Mouse (Mus musculus): ENCODE data around the gene Tgfbr3. TPM values are rescaled to one million over a fixed set of nuclear protein-coding genes. Genes with fewer than 3 reads are reported as not detected.

Gene Tgfbr3
- total RNA-seq (2022), result 10 to 100 TPM; 19.3 to 24.8 (median 21.5) TPM

DNA sequence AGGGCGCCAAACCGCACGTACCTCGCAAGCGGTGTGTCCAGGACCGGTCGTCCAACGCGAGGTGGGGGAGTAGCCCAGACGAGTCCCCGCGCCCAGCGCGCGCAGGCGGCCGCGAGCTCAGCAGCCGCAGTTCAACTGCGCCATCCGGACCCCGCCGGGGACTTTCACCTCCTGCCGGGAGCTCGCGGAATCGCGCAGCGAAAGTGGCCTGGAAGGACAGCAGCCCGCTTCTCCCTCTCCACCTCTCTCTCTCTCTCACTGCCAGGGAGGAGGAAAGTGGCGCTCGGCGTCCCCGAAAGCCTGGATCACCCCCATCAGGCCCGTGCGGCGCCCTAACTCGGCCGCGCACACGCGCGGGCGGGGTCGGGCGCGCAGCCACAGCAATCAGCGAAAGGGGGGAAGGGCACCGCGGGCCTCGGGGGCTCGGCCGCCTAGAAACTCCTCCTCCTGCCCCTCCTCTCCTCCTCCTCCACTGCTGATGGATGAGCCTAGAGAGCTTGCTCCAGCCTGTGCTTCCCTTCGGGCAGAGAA lies at the start of gene Tgfbr3:
Gene Tgfbr3 (minus strand): TSS at position 396 of the 531 bp plus-strand sequence.
- peak; percentile 60 to 71 for DNase-seq (ENCODE audit: low spot score in 2 of 2)

DNA sequence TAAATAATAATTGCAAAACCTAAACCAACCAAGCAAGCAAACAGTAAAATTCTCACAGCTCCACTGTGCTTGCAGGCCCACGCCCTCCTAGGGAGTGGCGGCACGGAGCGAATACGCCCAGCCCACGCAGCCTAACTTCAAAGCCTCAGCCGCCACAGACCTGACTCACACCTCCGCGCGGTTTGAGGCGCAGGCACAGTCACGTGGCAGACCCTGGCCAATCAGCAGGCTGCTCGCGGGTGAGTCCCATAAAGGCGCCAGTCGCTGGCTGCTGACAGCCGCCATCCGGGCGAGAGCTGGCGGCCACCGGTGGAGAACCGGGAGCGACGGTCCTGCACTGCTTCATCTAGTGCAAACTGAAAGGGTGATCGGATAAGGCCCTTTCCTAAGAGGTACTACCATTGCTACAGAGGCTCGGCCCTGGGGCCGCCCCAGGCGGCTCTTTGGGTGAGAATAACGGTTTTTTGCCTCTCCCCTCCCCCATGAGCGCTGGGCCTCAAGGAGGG lies 41.5 kb upstream of the Tgfbr3 start, which contains the start of gene Brdt:
Gene Brdt (plus strand): TSS at position 244 of the 506 bp plus-strand sequence.
- no peak for DNase-seq (ENCODE audit: low spot score in 2 of 2)

DNA sequence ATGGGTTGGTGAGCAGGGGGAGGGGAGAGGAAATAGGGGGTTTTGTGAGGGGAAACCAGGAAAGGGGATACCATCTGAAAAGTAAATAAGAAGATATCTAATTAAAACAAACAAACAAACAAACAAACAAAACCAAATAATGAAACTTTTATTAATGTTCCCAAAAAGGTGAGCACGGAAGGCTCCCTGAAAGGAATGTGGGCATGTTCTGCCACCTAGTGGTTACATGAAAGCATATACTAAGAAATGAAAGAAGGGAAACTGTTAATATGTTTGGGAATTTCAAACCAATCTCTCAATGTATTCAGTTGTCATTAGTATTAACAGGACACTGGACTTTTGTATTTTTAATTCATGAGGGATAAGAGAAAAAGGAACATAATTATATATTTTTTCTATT lies 31.3 kb upstream of the Tgfbr3 start:
- no peak for DNase-seq (ENCODE audit: low spot score in 2 of 2)

DNA sequence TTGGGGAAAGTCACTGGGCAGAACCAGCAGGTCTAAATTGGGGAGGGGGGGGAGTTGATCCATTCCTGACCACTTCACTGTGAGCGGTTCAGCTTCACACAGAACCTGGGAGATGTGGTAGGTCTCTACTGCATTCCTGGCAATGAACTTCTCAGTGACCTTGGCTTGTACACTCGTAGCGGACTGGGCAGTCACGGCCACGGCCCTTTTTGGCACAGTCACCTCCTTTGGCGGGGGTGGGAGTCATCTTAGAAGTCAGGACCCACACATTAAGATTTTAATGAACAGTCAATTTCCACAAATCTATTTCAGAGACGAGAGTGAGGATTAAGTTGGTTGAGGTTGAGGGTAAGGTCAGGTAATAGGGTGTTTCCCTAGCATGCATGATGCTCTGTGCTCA lies 27.7 kb upstream of the Tgfbr3 start:
- no peak for DNase-seq (ENCODE audit: low spot score in 2 of 2)

DNA sequence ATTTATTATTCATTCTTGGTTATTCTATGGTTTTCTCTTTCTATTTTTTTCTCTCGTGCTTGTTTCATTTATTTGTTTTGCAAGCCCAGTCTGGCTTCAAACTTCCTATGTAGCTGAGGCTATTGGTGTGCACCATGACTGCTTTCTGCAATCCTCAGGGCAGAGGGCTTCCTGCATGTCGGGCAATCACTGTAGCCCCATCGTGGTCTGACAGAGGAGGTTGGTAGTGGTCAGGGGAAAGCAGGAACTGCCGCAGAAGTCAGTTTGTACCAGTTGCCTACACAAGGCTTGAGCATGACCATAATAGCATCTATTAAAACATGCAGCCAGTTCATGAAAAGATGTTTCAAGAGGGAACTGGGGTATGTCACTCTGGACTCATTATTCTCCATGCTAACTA lies 18.0 kb upstream of the Tgfbr3 start:
- DNase-seq (ENCODE audit: low spot score in 2 of 2), result no peak

DNA sequence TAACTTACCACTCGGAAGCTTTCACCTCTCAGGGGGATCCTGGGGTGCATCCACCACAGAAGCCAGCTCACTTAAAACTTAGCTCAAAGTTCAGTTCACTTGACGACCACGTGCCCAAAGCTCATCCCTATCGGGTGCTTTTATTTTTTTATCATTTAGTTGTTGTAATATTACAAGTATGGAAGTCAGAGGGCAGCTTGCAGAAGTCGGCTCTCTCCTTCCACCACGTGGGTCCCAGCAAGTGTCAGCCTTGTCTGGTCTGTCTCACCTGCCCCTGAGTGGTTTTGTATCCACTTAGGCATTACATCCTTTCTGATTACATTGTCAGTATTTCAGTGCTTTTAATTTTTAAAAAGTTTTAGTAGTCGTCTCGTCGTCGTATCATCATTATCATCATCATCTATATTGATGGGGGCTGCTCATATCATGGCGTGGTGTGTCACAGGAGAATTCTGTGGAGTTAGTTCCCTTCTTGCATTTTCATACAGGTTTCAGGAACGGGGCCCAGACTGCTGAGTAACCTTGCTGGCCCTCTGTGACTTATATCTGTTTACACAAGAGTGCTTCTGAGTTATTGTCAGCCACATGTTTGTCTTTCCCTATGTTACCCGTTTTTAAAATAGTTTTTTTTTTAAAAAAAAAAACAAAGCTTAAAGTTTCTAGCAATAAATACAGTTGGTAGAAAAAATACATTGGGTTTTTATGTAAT lies 14.8 kb upstream of the Tgfbr3 start:
- no peak for DNase-seq (ENCODE audit: low spot score in 2 of 2)

DNA sequence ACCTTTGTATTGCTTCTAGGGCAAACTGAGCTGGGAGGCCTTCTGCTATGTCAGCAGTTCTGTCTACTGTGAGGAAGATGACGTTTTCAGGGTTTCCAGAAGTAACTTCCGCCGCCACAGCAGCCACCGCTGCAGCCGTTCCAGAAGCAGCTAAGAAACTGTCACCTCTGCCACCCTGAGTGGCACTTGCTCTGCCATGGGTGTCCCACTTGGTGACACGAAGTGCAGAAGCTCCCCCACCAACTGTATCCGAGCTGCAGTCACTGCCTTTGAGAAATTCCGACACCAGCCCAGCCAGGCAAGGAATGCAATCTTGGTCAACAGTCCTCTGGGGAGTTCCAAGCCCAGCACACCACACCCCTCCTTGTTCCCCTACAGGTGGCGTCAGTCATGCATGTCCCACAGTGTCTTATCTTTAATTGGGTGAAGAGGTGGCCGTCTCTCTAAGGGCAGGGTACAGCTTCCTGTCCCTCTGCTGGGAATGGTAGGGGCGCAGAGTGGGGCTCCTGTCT lies 14.0 kb upstream of the Tgfbr3 start:
- no peak for DNase-seq (ENCODE audit: low spot score in 2 of 2)

DNA sequence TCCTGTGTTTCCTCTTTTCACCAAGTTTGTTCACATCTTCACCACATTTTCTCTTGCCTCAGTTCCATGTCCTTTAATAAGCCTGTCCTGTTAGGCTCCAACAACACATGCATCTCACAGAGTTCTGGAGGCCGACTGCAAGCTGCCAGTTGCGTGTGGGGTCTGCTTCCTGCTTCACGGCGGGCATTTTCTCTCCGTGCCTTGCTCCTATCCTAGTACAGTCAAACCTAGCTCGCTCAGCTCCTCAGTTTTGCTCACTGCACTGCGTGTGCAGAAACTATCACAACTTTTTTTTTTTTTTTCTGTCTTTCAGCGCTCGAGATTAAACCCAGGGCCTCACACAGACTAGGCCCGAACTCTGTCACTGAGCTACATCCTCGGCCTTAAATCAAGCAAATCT lies 9.4 kb upstream of the Tgfbr3 start:
- no peak for DNase-seq (ENCODE audit: low spot score in 2 of 2)

DNA sequence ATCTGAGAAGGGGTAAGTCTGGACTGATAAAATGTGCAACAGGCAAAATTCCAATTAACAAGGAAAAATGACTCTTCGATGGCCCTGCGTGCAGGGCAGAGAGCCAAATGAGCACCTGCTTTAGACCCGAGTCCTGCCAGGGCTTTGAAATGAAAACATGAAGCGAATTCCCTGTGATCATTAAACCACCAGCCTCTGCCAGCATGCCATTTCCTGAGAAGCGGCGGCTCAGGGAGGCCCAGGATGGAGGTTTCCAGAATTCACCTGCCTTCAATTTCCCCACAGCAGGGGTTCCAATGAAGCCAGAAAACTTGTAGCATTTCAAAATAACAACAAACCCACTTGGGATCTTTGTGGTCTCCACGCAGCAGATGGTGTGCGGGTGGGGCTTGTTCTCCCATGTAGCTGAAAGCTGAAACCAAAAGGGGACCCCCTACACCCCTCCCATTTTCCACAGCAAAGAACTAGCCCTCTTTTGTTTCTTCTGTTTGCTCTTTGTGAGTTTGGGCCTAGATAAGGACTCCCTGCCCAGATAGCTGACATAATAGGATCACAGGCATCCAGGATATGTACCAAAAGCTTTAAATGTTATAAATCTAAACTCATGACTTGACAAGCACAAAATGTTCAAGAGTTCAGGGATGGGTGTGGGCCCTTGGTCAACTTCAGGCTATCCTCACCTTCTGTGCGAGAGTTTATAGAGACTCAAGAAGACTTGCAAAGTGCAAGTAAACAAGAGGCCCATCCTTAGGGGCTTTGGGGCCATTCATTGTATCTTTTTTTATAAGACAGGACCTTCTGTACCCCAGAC lies 7.3 kb upstream of the Tgfbr3 start:
- no peak for DNase-seq (ENCODE audit: low spot score in 2 of 2)

DNA sequence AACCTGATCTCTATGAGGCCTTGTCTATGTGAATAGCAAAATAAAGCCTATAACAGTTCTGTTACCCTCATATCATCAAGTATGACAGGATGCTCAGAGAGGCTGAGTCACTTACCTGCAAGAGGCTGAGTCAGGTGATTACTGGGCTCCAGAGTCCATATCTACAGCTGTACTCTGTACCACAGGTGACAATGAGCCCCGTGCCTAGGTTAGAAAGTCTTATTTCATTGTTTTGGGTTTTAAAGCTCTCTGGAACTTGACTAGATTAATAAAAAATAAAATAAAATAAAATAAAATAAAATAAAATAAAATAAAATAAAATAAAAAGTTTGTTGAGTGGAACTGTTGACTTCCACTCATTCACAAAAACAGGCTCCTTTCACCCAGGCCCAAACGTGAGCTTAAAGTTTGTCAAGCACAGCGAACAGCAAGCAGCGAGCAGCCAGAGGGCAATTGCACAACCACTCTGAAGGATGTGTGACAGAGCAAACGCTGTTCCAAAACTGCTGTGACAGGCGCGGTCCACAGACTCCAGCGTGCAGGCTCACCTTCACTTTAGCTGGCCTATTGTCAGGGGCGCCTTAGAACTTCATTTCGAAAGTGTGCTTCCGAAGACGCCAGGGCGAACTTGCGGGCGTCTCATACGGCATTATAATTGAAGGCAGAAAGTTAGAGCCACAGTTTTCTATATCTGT lies 6.5 kb upstream of the Tgfbr3 start:
- DNase-seq (ENCODE audit: low spot score in 2 of 2), result no peak

DNA sequence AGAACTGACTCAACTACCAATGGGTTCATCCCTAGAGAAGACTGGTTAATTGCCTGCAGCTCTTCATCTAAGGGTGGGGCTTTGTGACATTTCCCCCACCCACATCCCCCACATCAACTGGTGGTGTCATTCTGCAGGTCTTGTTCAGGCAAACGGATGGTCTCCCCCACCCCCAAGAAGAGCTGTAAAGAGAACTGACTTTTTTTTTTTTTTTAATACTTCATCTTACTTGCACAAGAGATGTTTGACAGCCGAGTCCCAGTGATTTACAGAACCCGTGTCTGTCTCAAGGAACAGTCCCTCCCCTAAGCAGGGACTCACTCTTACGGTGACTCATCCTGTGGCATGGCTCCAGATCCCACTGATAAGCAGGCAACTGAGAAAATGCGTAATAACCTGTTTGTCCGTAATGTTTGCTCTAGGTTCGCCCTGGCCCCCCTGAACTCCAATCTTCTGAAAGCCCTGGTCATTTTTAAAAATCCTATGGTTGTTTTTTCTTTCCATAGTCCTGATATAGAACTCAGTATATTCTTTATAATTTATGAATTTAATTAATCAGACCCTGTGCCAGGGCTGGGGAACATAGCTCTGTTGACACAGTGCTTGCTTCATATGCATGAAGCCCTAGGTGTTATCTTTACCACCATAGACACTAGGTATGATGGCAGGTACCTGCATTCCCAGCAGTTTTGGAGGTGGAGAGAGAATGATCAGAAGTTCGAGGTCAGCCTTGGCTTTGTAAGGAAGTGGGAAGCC lies 5.8 kb upstream of the Tgfbr3 start:
- DNase-seq (ENCODE audit: low spot score in 2 of 2), result no peak

DNA sequence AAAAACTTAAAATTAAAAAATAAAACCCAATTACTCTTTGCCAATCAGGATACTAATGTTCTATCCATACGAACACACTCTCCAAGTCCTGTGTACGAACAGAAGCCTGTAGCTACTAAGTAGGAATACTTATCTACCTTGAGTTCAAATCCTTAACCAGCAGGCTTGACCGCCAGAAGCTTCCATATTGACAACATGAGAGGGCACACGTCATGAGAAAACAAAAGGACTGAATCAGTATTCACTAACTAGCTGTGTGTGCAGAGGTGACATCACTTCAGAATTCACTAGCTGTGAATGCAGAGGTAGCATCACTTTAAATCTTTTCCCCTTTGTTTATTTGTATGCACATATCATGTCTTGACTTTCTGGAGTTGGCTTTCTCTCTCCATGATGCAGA lies 4.6 kb upstream of the Tgfbr3 start:
- no peak for DNase-seq (ENCODE audit: low spot score in 2 of 2)

DNA sequence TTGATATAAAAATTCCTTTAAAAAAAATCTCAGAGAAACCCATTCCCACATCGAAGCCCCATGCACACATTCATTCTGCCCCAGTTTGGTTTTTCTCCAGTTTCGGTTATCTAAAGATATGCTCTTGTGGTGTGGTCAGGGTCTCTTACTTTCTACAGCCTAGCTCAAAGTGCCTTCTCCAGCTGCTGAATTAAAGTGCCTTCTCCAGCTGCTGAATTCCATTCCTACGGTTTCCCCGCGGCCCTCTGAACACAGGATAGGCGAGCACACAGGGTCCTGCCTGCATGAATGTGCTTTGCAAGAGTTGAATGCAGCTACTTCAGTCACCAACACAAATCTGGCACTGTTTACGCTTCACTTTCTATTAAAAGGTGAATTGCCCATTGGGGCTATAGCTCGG lies 557 bp upstream of the Tgfbr3 start:
- DNase-seq (ENCODE audit: low spot score in 2 of 2), result no peak

DNA sequence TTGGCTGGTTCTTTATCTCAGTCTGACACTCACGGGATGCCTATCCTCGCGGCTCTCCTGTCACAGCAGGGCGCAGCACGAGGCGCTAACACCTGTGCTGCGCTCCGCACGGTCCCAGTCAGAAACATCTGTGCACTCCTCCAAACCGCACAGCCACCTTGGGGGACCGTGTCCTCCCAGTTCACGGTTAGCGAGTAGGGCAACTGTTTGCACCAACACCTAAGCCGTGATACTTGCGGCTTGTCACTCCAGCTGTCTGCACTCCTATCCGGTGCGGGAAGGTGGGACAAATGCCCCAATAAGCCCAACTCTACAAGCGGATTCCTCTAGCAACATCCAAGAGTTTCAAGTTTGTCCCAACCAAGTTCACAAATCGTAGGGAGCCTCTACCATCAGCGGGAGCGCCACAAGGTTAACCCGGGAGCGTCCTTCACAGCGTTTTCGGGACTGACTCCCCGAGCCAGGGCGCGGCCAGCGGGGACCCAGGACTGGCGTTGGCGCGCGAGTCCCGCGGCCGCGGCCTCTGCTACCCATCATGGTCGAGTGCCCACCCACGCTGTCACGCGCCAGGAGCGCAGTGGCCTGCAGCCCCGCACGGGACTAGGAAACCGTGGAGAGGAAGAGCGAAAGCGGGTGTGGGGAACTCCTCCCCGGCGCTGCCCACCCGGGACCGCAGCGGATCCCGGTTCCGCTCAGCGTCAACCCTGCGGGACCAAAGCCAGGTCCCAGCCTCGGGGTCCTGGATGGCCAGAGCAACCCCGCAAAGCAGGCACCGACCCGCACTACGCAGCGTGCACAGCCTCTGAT lies 799 bp downstream of the Tgfbr3 start:
- DNase-seq (ENCODE audit: low spot score in 2 of 2), result no peak

DNA sequence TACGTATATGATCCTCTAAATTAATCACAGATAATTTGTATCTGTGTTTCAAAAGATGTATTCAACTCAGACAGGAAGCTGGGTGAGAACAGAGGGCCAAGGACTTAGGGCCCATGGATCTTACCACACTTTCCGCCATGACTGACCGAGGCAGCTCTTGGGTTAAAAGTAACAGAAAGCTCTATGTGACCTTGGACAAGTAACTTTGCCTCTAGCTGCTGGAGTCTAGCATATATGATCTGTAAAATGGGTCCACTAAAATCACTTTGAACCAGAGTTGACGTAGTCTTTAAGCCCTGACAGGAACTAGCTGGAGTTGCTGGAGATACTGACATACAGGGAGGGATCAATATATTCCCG lies 1.5 kb downstream of the Tgfbr3 start:
- no peak for DNase-seq (ENCODE audit: low spot score in 2 of 2)

DNA sequence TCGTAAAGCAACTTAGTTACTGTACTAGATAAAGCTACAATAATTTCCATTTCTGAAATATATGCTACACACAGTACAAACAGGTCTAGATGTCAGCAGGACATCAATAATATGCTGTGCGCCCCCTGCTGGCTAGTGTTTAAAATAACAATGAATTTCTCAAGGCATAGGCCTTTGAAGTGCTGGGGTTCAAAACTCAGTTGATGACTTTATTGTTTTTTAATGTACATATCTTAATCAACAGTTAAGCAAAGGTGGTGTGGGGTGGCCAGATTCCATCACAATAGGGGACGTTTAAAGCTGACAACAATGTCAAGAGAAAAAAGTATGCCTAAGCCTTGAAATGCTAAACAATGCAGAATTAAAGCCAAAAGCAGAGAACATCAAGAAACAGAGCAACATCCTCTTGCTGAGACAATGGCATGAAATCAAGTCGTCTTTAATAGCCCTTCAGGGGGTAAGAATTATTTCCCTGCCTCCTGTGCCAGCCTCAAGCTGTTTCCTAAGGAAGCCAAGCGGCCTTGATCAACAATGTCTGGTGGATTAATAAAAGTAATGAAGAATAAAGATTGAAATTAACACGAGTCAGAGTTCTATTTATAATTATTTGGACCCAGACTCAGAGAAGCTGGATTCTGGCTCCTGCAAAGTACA lies 2.0 kb downstream of the Tgfbr3 start:
- DNase-seq (ENCODE audit: low spot score in 2 of 2), result no peak

DNA sequence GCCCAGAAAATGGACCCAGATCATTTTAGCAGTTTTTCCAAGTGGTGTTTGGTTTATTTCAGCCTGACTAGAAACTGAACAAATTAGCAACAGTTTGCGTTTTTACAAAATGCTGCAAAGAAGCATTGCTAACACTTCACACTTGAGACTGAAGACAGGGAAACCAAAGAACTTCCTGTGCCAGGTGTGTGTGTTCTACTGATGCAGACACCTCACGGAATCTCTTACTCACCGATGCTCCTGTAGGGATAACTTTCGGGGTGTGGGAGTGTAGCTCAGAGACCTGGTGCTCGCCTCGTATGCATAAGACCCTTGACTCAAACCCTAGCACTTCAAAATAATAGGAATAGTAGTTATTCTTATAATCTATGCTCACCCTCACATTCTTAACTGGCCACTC lies 3.9 kb downstream of the Tgfbr3 start:
- DNase-seq (ENCODE audit: low spot score in 2 of 2), result no peak

DNA sequence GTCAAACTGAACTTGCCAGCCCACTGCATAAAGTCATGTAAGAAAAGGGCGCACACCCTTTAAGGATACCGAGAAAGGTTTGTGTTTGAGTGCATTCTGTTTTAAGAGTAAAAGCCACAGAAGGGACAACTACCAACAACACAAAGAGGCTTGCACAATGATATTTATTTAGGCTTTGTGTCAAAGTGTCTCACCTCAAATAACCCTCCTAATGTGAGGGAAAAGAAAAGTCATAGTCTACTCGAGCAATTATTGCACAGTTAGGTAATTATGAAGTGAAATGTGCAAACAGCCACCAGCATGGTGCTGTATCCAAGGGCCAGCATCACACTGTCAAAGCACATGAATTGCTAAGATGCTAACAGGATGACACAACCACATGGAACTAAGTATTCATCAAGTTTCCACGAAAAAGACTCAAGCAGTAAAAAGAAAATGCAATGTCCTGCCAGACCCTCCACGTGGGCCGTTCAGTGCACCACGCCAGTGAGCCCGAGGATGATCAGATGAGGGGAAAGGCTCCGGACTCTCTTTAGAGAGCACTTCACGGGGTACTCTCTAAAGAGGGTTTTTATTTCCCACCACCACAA lies 5.4 kb downstream of the Tgfbr3 start:
- no peak for DNase-seq (ENCODE audit: low spot score in 2 of 2)
